Mouse (Mus musculus): ENCODE data around the gene Lrrc41. TPM values are rescaled to one million over a fixed set of nuclear protein-coding genes. Genes with fewer than 3 reads are reported as not detected.
A peak's percentile ranks its signal among the peaks of the same experiment; 100 is the strongest.

The Lrrc41 gene
- total and polyA plus RNA-seq, 2 experiments from 2014 or later: 35.9 to 85.5 TPM

DNA sequence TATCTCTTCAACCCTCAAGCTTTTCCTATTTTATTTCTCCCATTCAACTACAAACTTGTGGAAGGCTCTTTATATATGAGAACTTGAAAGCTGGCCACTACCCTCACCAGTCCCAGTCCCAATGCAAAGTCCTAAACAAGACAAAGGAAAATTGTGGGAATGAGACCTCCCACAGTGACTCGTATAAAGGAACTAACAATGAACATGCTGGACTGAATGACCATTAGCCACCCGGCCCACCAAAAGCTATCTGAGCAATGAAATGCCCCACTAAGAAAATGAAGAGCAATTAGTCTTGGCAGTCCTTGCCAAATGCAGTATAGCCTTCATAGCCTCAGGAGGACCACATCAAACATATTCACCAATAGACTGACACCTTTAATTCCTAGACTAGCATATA, 36.4 kb downstream of the Lrrc41 start:
- H3K27me3 ChIP-seq (ENCODE audit: control insufficient read depth, insufficient read depth, low read length): no peaks in the 10 kb centered on the region
- H3K27ac ChIP-seq (ENCODE audit: low read depth): no peak overlapping the region
- no peaks in the 10 kb centered on the region for H3K4me1 ChIP-seq (ENCODE audit: control insufficient read depth, insufficient read depth)
- peaks cover 7% of the 10 kb centered on the region; the same call in 1 of the 2 replicates for H3K36me3 ChIP-seq (replicated peaks; ENCODE audit: control insufficient read depth, insufficient read depth, low read length)
- H3K4me3 ChIP-seq (ENCODE audit: low read depth, low read length): no peak overlapping the region
- no peak for ATAC-seq (ENCODE audit: insufficient read depth, low read depth)
- DNase-seq (ENCODE audit: low spot score): no peak
- H3K9me3 ChIP-seq (replicated peaks; ENCODE audit: control insufficient read depth, low read length): no peaks in the 10 kb centered on the region
- no peak overlapping the region for H3K9ac ChIP-seq (replicated peaks; ENCODE audit: low read depth, low read length)
- WGBS: 89% methylated on average over 2 of the region's 2 CpGs
- H3K4me2 ChIP-seq (ENCODE audit: low read depth, low read length): no peak overlapping the region
- TF ChIP-seq CTCF (IDR thresholded peaks at IDR 0.05; ENCODE audit: low read depth): no peak
- TF ChIP-seq EP300 (IDR thresholded peaks at IDR 0.05; ENCODE audit: low read depth): no peak

- no peaks in the 10 kb centered on the region for H3K9me3 ChIP-seq (replicated peaks; ENCODE audit: control insufficient read depth, low read length)
- DNase-seq (ENCODE audit: low spot score): no peak
- peaks cover 14% of the 10 kb centered on the region; the same call in 1 of the 2 replicates for H3K4me1 ChIP-seq (ENCODE audit: control insufficient read depth, insufficient read depth)
- no peak overlapping the region; the same call in 1 of the 2 replicates for H3K9ac ChIP-seq (replicated peaks; ENCODE audit: low read depth, low read length)
- H3K27ac ChIP-seq (ENCODE audit: low read depth): no peak overlapping the region
- H3K4me3 ChIP-seq (ENCODE audit: low read depth, low read length): peak overlapping the region; percentile 52
- H3K36me3 ChIP-seq (replicated peaks; ENCODE audit: control insufficient read depth, insufficient read depth, low read length): no peaks in the 10 kb centered on the region
- ATAC-seq (ENCODE audit: insufficient read depth, low read depth): no peak
- peak overlapping the region; percentile 68 for H3K4me2 ChIP-seq (ENCODE audit: low read depth, low read length)
- H3K27me3 ChIP-seq (ENCODE audit: control insufficient read depth, insufficient read depth, low read length): no peaks in the 10 kb centered on the region
- TF ChIP-seq EP300 (IDR thresholded peaks at IDR 0.05; ENCODE audit: low read depth) (no peak), CTCF (IDR thresholded peaks at IDR 0.05; ENCODE audit: low read depth) (no peak)
- 0% methylated on average over 1 of the region's 1 CpGs for WGBS
Measured at GRCm38 (mm10) chr4:116122762-116123161, 47.7 kb downstream of the Lrrc41 start.

DNA sequence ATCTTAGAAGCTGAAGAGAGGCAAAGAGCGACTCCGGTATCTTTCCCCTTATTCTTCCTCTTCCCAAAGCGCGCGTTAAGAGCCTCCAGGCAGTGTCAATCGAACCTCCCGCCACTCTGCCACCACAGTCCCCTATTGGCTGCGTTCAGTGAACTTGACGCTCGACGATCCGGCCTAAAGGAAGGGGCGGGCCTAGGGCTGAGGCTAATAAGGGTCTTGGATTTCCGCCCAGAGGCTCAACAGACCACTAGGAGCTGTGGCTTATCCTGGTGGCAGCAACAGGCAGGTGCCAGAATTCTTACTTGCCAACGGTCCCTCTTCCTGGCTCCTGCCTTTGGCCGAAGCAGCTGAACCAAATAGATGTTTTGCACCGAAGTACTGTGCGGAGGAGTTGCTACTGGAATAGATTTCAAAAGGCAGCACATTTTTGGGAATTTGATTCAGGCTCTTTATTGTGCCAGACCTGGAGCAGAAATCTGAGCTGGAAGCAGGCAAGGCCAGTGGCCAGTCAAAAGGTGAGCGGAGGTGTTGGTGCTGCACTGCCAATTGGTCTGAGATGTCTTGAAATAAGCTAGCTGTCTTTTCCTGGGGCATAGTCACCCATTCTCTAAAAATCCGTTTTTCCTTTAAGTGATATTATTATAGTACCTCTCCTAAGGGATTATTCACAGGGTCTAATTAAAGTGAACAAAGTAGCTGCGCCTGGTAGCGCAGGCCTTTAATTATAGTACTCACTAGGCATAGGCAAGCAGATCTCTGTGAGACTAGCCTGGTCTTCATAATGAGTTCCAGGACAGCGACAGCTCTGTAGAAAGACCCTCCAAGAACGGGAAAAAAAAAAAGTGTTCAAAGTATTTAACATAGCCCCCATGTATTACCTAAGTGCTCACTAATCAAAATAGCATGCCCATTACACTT, 48.8 kb downstream of the Lrrc41 start, which contains the start of the genes Rad54l and Pomgnt1:
Rad54l (minus strand) TSS at position 89 of the 918 bp plus-strand sequence.
Pomgnt1 (plus strand) TSS at position 239 of the 918 bp plus-strand sequence.
- TF ChIP-seq CTCF (IDR thresholded peaks at IDR 0.05; ENCODE audit: low read depth): peak; percentile 46
- TF ChIP-seq EP300 (IDR thresholded peaks at IDR 0.05; ENCODE audit: low read depth): no peak
- Histone ChIP-seq H3K27me3 (ENCODE audit: control insufficient read depth, insufficient read depth, low read length) (no peaks in the 10 kb centered on the region), H3K9ac (replicated peaks; ENCODE audit: low read depth, low read length) (peak within 1 kb of the TSS; percentile 59; the same call in 1 of the 2 replicates), H3K36me3 (replicated peaks; ENCODE audit: control insufficient read depth, insufficient read depth, low read length) (no peaks in the 10 kb centered on the region), H3K4me3 (ENCODE audit: low read depth, low read length) (peak within 1 kb of the TSS; percentile 52), H3K27ac (ENCODE audit: low read depth) (peak within 1 kb of the TSS; percentile 51), H3K4me2 (ENCODE audit: low read depth, low read length) (peak within 1 kb of the TSS; percentile 68), H3K9me3 (replicated peaks; ENCODE audit: control insufficient read depth, low read length) (no peaks in the 10 kb centered on the region), H3K4me1 (ENCODE audit: control insufficient read depth, insufficient read depth) (peaks cover 14% of the 10 kb centered on the region; the same call in 1 of the 2 replicates)
- ATAC-seq (ENCODE audit: insufficient read depth, low read depth): peak; percentile 100
- 5% methylated on average over 24 of the region's 24 CpGs for WGBS
- peak; percentile 98 for DNase-seq (ENCODE audit: low spot score)

GRCm38 (mm10) chr4:116125803-116126386, 50.8 kb downstream of the Lrrc41 start:
- TF ChIP-seq EP300 (IDR thresholded peaks at IDR 0.05; ENCODE audit: low read depth) (no peak), CTCF (IDR thresholded peaks at IDR 0.05; ENCODE audit: low read depth) (no peak)
- Histone ChIP-seq H3K27me3 (ENCODE audit: control insufficient read depth, insufficient read depth, low read length) (no peaks in the 10 kb centered on the region), H3K36me3 (replicated peaks; ENCODE audit: control insufficient read depth, insufficient read depth, low read length) (no peaks in the 10 kb centered on the region), H3K4me1 (ENCODE audit: control insufficient read depth, insufficient read depth) (peaks cover 14% of the 10 kb centered on the region; the same call in 1 of the 2 replicates), H3K4me3 (ENCODE audit: low read depth, low read length) (no peak overlapping the region), H3K9me3 (replicated peaks; ENCODE audit: control insufficient read depth, low read length) (no peaks in the 10 kb centered on the region), H3K27ac (ENCODE audit: low read depth) (no peak overlapping the region), H3K9ac (replicated peaks; ENCODE audit: low read depth, low read length) (no peak overlapping the region), H3K4me2 (ENCODE audit: low read depth, low read length) (no peak overlapping the region)
- DNase-seq (ENCODE audit: low spot score) (no peak), ATAC-seq (ENCODE audit: insufficient read depth, low read depth) (no peak)
- 80% methylated on average over 4 of the region's 4 CpGs for WGBS

DNA sequence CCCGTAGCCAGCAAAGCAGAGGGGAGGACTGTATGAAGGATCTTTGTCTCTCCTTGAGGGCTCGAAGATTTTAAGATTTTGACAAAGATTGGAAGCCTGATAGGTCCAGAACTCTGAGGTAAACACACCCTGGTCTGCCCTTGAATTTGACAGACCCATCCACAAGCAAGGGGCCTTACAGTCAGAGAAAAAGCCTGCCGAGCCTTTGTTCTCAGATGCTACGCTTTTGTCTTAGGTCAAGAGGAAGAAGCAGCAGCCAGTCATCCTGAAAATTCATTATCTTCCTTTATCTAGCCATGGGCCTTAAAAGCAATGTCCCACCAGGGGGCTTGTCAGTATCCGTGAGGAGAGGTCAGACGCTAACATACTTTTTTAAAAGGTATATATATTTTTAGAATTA, 52.9 kb downstream of the Lrrc41 start:
- H3K9me3 ChIP-seq (replicated peaks; ENCODE audit: control insufficient read depth, low read length): no peaks in the 10 kb centered on the region
- H3K9ac ChIP-seq (replicated peaks; ENCODE audit: low read depth, low read length): no peak overlapping the region
- DNase-seq (ENCODE audit: low spot score) (no peak), ATAC-seq (ENCODE audit: insufficient read depth, low read depth) (no peak)
- H3K27ac ChIP-seq (ENCODE audit: low read depth): no peak overlapping the region
- no peaks in the 10 kb centered on the region for H3K27me3 ChIP-seq (ENCODE audit: control insufficient read depth, insufficient read depth, low read length)
- WGBS: 77% methylated on average over 6 of the region's 6 CpGs
- peaks cover 11% of the 10 kb centered on the region; the same call in 1 of the 2 replicates for H3K4me1 ChIP-seq (ENCODE audit: control insufficient read depth, insufficient read depth)
- no peak for TF ChIP-seq EP300 (IDR thresholded peaks at IDR 0.05; ENCODE audit: low read depth)
- no peak for TF ChIP-seq CTCF (IDR thresholded peaks at IDR 0.05; ENCODE audit: low read depth)
- H3K36me3 ChIP-seq (replicated peaks; ENCODE audit: control insufficient read depth, insufficient read depth, low read length): no peaks in the 10 kb centered on the region
- no peak overlapping the region for H3K4me3 ChIP-seq (ENCODE audit: low read depth, low read length)
- no peak overlapping the region for H3K4me2 ChIP-seq (ENCODE audit: low read depth, low read length)
